ENCODE assay signal across 20 mouse cellular contexts in genomic region chr10:17076186-17076585, GRCm38 (mm10).
A peak's percentile ranks its signal among the peaks of the same experiment; 100 is the strongest.
DNase-seq lines count a peak whose midpoint lies in the region; ATAC-seq and TF ChIP-seq lines count a peak whose summit lies in the region.
"Had no signal": no experiment of that assay in that cellular context is flagged by ENCODE, and none has a peak within 500 bp of the region (broad histone marks: within the 10 kb centered on the region; RNA-seq: fewer than 3 reads in every experiment).

No protein-coding gene starts in this region.

- H3ac ChIP-seq in myocyte (ENCODE audit: control insufficient read depth, insufficient read length) = no peak overlapping the region

- peaks cover 7% of the 10 kb centered on the region; the same call in 1 of the 2 replicates for H3K4me1 ChIP-seq in lung, embryonic 15.5 days

- no peaks in the 10 kb centered on the region for H3K27me3 ChIP-seq in lung, embryonic 15.5 days
- H3K27me3 ChIP-seq in myocyte (ENCODE audit: control insufficient read depth, insufficient read depth, insufficient read length) = no peaks in the 10 kb centered on the region
- H3K27me3 ChIP-seq: CH12.LX; forebrain, embryonic 12.5 days; heart, embryonic 15.5 days; hindbrain, embryonic 13.5 days had no signal

- H3K79me2 ChIP-seq in myocyte (ENCODE audit: control insufficient read depth, insufficient read depth) = no peaks in the 10 kb centered on the region

- TF ChIP-seq POLR2A in myocyte (IDR thresholded peaks at IDR 0.05; ENCODE audit: insufficient read length, low read depth) = no peak

- DNase-seq in lung, postnatal 25 days (ENCODE audit: low spot score) = no peak
- peak; percentile 69 for DNase-seq in NIH3T3 (ENCODE audit: low read depth)
- DNase-seq in fat pad, adult 2 months (ENCODE audit: extremely low read depth, low read depth, low spot score) = peak; percentile 42
- no peak for DNase-seq in layer of hippocampus, postnatal 14 days (ENCODE audit: low spot score in 2 of 2)
- DNase-seq in urinary bladder, postnatal 25 days (ENCODE audit: low spot score) = no peak
- DNase-seq: adrenal gland, postnatal 14 days; B cell, adult 2 months; cerebellum, adult 18-20 months; cerebellum, adult 9-11 months; gastrocnemius, postnatal 10 days; heart, postnatal 14 days had no signal

- no peak overlapping the region for H3K9ac ChIP-seq in lung, embryonic 15.5 days
- H3K9ac ChIP-seq: forebrain, embryonic 12.5 days; heart, embryonic 15.5 days; hindbrain, embryonic 13.5 days had no signal

- H3K9me3 ChIP-seq in lung, embryonic 15.5 days = no peaks in the 10 kb centered on the region
- H3K9me3 ChIP-seq: forebrain, embryonic 12.5 days; heart, embryonic 15.5 days; hindbrain, embryonic 13.5 days had no signal

- H3K27ac ChIP-seq in lung, embryonic 15.5 days = no peak overlapping the region
- H3K27ac ChIP-seq: forebrain, embryonic 12.5 days; hindbrain, embryonic 13.5 days; hindbrain, postnatal 0 days had no signal

- ATAC-seq in lung, embryonic 15.5 days (ENCODE audit: borderline replicate concordance, extremely low read depth, low FRiP score, low TSS enrichment) = peak; percentile 64; the same call in 1 of the 2 replicates
- ATAC-seq: forebrain, embryonic 16.5 days; hindbrain, postnatal 0 days had no signal

- 35% methylated on average over 4 of the region's 4 CpGs for WGBS in lung, embryonic 15.5 days

- H3K36me3 ChIP-seq in lung, embryonic 15.5 days = no peaks in the 10 kb centered on the region
- no peaks in the 10 kb centered on the region for H3K36me3 ChIP-seq in myocyte (ENCODE audit: control insufficient read depth, insufficient read depth)
- H3K36me3 ChIP-seq: forebrain, embryonic 12.5 days; heart, embryonic 15.5 days; hindbrain, embryonic 13.5 days had no signal

- H3K4me3 ChIP-seq in lung, embryonic 15.5 days = no peak overlapping the region
- no peak overlapping the region for H3K4me3 ChIP-seq in myocyte
- H3K4me3 ChIP-seq: forebrain, embryonic 12.5 days; heart, embryonic 15.5 days; hindbrain, embryonic 13.5 days had no signal

- no peak overlapping the region for H3K4me2 ChIP-seq in lung, embryonic 15.5 days
- H3K4me2 ChIP-seq in myocyte (ENCODE audit: low read depth) = peak overlapping the region; percentile 51
- H3K4me2 ChIP-seq: forebrain, embryonic 12.5 days; heart, embryonic 11.5 days; heart, embryonic 15.5 days; hindbrain, embryonic 13.5 days had no signal

TF ChIP-seq in myocyte, 11 proteins besides CTCF, POLR2A, EP300 and RAD21:
- no peak for TF ChIP-seq SRF (IDR thresholded peaks at IDR 0.05; ENCODE audit: control insufficient read depth, insufficient read length, low read depth)
- TF ChIP-seq MAX (IDR thresholded peaks at IDR 0.05; ENCODE audit: low read depth) = no peak
- TF ChIP-seq CEBPB (IDR thresholded peaks at IDR 0.05; ENCODE audit: insufficient read depth, poor library complexity, severe bottlenecking) = no peak; the same call in 1 of the 2 replicates
- TF ChIP-seq TCF3 (IDR thresholded peaks at IDR 0.05; ENCODE audit: insufficient read length, low read depth) = no peak
- no peak for TF ChIP-seq E2F4 (IDR thresholded peaks at IDR 0.05; ENCODE audit: insufficient read depth)
- TF ChIP-seq MYOG (IDR thresholded peaks at IDR 0.05; ENCODE audit: control insufficient read depth in 1 of 3, insufficient read depth in 1 of 3, insufficient read length in 2 of 3, low read depth in 2 of 3) = no peak
- no peak for TF ChIP-seq MYOD1 (IDR thresholded peaks at IDR 0.05; ENCODE audit: control insufficient read depth in 1 of 3, insufficient read length in 2 of 3, low read depth in 2 of 3)
- TF ChIP-seq REST (IDR thresholded peaks at IDR 0.05; ENCODE audit: insufficient read depth, insufficient read length) = no peak
- no peak for TF ChIP-seq USF1 (IDR thresholded peaks at IDR 0.05; ENCODE audit: low read depth)
- TF ChIP-seq POLR2AphosphoS2 (IDR thresholded peaks at IDR 0.05; ENCODE audit: insufficient read length, low read depth) = no peak
- no peak for TF ChIP-seq TCF12 (IDR thresholded peaks at IDR 0.05; ENCODE audit: insufficient read depth, poor library complexity, severe bottlenecking)

Comparison
In these comparisons a context has a peak if more than half of its experiments do, and no peak if none do; other contexts are left out.
1. DNase-seq: peak in NIH3T3 (single experiment) and fat pad, adult 2 months (single experiment); none in lung, postnatal 25 days (single experiment), layer of hippocampus, postnatal 14 days (0 of 2) and urinary bladder, postnatal 25 days (single experiment).